Mouse (Mus musculus) forelimb bud, embryonic 11.5 days (tissue): ENCODE data around the gene Padi2.

Source experiments
- DNase-seq: peaks from one replicate; pipeline ENCODE4 v3.0.0-alpha.2; 2012; ENCODE audit warnings: low read depth, low spot score

The Padi2 gene

DNA sequence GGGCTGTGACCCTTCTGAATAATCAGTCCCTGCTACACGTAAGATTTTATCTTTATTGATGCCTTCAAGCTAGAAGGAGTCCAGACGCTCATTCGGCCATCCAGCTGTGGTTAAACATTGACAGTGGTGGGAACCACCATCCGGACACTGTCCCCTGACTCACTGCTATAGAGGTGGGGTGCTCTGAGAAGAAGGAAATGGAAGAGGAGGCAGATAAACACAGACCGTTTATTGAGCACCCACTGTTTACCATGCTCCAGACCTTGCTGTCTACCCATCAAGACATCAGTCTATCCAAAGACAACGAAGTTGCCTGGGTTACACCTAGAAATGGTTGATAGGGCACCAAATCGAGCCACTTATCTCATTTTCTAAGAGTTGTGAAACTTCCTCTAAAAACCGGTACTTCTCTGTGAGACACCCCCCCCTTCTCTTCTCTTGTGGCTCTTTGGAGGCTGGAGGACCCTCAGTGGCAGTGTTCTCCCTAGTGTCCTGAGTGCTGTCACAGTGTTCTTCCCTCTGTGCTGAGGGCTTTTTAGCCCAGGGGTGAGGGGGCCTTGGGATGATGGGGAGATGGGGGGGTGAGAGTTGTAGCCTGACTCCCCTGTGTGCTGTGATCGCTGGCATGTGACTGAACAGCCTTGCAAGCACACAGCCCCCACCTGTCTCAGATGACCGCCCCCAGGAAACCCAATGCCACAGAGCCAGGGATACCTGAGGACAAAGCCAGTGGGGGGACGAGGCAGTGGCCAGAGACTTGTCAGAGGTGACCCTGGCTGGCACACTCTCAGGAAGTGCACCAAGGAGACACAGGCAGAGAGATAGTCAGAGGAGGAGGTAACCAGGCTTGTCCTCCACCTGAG lies 14.1 kb downstream of the Padi2 start:
- DNase-seq = no peak

- no peak for DNase-seq
These were observed 16.4 kb downstream of the Padi2 start for GRCm38 (mm10) chr4:140922508-140922907.

GRCm38 (mm10) chr4:140925648-140926047 lies 19.5 kb downstream of the Padi2 start:
- no peak for DNase-seq

- no peak for DNase-seq
These were observed 22.2 kb downstream of the Padi2 start for GRCm38 (mm10) chr4:140928349-140928748.

- DNase-seq = no peak
These were observed 23.6 kb downstream of the Padi2 start for GRCm38 (mm10) chr4:140929745-140930144.

DNA sequence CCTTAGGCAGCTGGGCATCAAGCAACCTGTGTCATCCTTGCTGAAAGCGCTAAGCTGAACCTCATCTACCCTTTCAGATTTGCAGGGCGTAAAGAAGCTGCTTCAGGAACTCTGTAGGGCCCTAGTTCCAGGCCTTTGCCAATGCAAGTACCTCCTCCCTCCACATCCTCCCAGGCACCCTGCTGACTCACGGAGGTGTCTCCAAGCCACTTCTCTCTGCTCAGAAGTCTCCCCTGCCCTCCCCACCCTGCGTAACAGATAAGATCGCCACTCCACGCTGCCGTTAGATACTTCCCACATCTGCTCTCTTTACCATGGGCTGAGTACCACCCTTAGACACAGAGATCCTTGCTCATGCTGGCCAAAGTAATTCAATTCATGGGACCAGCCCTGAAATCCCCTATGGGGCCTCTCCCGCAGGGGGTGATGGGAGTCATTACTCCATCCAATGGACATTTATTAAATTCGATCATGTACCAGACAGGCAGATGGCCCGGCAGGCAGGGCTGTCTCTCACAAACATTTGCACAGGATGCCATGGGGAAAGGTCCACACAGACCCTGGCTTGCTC lies 24.8 kb downstream of the Padi2 start:
- DNase-seq = no peak

DNA sequence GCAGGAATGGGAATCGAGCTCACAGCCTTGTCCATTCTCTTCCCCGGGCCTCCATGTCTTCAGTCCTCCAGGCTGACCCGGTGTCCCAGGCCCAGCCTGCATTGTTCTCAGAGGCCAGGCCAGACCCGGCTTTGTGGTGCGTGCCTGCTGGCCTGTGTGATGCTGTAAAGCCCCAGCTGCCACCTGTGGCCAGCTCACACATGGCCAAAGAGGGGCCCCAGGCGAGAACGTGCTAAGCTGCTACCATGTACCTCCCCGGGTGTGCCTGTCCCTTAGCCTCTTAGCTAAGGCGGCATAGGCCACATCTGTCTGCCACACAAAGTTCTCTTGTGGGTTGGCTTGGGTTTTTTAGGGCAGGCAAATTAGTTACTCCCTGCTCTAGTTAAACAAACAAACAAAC lies 29.5 kb downstream of the Padi2 start:
- peak; percentile 42 for DNase-seq

- DNase-seq = no peak
These were observed 38.2 kb downstream of the Padi2 start for GRCm38 (mm10) chr4:140944356-140944755.

DNA sequence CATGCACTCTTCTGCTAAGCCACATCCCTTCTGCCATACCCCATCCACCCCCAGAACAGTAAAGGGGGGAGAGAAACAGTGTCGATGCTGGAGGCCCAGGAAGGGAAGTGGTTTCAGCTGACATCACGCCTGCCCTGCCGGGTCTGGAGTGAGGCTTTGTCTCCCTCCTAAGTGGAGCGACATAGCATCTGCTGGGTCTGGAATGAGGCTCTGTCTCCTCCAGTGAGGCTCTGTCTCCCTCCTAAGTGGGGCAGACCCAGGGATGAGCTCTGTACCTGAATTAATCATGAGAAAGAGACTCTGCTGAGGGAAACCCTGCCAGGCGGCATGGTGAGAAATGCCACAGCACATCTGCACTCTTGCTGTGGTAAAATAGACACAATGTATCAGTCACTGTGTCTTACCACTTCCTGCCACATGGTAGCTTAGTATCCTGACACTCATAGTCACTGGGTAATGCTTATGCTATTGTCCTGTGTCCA lies 38.9 kb downstream of the Padi2 start:
- no peak for DNase-seq

- DNase-seq = no peak
These were observed 39.4 kb downstream of the Padi2 start for GRCm38 (mm10) chr4:140945571-140945970.

DNA sequence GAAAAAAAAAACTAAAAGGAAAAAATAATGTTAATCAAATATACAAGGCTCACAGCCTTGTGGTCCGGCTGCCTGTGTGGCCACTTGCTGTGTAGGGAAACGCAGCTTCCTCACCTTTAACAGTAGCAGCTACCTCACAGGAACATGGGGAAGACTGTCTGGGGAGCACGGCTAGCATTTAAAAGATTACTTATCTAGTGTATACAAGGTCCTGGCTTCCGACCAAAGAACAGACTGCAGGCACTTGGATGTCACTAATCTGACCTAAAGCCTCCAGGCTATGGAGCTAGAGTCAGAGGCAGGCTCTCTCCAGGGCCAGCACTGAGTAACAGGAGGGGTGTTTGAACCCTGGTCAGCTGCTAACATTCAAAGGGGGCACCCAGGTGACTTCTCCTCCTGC lies 39.9 kb downstream of the Padi2 start:
- DNase-seq = no peak

- no peak for DNase-seq
These were observed 40.5 kb downstream of the Padi2 start for GRCm38 (mm10) chr4:140946580-140947205.

DNA sequence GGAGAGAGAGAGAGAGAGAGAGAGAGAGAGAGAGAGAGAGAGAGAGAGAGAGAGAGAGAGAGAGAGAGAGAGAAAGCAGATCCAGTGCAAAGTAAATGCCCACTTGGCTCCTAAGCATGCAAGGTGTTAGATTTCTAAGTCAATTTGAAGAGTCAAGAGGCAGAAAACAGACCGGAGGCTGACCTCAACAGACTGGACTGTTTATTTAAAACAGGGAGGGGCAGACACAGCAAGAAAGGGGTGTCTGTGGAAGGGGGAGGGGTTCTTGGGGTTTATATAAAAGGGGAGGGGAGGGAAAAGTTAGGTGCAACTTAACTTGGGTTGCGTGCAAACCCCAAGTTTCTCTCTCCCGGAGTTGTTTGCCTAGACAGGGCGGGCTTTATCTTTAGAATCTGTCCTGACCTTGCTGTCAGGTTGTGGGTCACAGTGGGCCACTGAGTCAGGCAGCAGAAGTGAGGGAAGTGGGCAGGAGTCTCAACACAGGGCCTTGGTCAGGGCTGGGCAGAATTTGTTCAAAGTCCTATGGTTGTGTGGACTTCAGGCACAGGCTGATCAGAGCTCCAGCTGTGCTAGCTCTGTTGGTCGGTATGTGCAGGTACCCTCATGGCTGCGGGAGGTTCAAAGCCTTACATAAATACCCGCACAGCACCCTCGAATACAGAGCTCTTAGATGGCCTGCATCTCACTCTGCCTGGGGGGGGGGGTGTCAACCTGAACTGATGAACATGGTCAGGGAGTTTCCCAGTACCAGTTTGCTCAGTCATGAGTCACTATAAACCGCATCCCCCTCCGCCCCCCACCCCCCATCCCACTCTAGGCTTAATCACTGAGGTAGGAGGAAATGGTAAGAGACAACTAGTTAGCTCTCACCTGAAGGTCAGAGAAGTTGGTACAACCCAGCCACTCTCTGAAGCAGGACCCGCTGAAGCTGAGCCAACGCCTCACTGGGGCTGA lies 41.6 kb downstream of the Padi2 start:
- no peak for DNase-seq

GRCm38 (mm10) chr4:140948481-140948880 lies 42.3 kb downstream of the Padi2 start:
- no peak for DNase-seq

- no peak for DNase-seq
These were observed 42.9 kb downstream of the Padi2 start for GRCm38 (mm10) chr4:140949052-140949451.

- DNase-seq = no peak
These were observed 43.5 kb downstream of the Padi2 start for GRCm38 (mm10) chr4:140949616-140950015.

- no peak for DNase-seq
These were observed 44.4 kb downstream of the Padi2 start for GRCm38 (mm10) chr4:140950574-140950973.

- DNase-seq = no peak
These were observed 45.9 kb downstream of the Padi2 start for GRCm38 (mm10) chr4:140951861-140952641.

- peak; percentile 12 for DNase-seq
These were observed 51.1 kb downstream of the Padi2 start for GRCm38 (mm10) chr4:140957131-140957702.

DNA sequence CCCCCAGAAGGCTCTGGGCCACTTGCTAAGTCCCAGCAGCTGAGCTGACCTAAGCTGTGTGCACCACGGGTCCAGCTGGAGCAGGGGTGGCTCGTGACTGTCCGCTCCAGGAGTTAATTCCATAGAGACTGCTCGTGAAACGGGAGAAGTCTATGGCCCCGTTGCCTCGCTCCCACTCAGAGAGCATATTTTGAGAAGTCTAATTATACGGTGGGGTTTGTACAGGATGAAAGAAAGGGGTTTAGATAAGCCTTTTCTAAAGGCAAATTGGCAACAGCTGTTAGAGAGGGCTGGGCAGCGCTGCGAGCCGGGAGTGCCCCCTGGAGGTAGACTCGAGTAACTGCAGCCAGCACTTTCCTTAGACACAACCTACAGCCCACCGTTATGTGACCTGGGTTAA lies 51.6 kb downstream of the Padi2 start:
- DNase-seq = peak; percentile 82
